Mouse (Mus musculus): ENCODE data around the gene Eaf2. TPM values are rescaled to one million over a fixed set of nuclear protein-coding genes. Genes with fewer than 3 reads are reported as not detected.

Eaf2 gene
- total RNA-seq (2014; fragmentation: Nextera tagmentation) (1.8 and 2.4 TPM in 2 replicates), total RNA-seq (2017) (1.4 and 2.1 TPM in 2 replicates), polyA plus RNA-seq (2012) (0.47 and 0.68 TPM in 2 replicates)

DNA sequence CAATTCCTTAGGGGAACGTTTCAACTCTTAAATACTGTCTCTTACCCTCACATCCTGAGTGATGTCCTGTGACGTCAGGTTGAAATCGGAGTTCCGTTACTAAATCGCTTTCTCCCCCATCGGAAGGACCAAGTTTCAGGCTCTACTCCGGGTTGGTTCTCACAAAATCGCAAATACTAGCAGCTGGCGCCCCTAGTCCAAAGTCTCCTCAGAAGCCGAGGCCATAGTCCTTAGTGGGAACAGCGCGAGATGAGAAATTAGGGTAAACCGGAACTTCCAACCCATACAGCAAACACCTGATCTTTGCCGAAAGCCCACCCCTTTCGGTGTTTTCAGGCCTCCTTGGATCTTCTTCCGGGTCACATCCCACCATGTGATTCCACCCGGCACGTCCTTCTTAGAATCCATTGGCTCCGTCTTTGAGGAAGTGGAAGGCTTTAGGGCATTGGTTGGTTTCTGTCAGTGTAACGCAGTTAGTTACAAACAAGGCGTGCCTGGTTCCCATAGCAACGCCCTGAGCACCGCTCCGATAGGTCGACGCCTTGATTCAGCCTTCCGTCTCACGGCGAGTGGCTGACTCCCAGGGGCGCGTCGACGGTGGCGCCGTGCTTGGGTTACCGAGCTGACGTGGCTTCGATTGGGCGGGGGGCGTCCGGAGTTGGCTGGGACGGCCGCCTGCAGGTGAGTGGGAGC is at the start of gene Eaf2, which contains the start of gene Golgb1:
Gene Eaf2 (minus strand): TSS at position 421 of the 693 bp plus-strand sequence.
Gene Golgb1 (plus strand): TSS at position 558 of the 693 bp plus-strand sequence.
- peak; percentile 99 for ATAC-seq (ENCODE audit: extremely low read depth, insufficient number of reproducible peaks, low FRiP score, poor library complexity, severe bottlenecking)
- DNase-seq (ENCODE audit: low spot score): peak; percentile 91
- Histone ChIP-seq H3K36me3 (replicated peaks) (peaks cover 18% of the 10 kb centered on the region), H3K4me1 (ENCODE audit: insufficient read depth, low read depth, low read length) (peaks cover 19% of the 10 kb centered on the region), H3K27me3 (ENCODE audit: insufficient read depth, low read length) (no peaks in the 10 kb centered on the region), H3K4me3 (ENCODE audit: low read depth, low read length) (peak within 1 kb of the TSS; percentile 98), H3K9me3 (replicated peaks) (no peaks in the 10 kb centered on the region)
- TF ChIP-seq CTCF (IDR thresholded peaks at IDR 0.05; ENCODE audit: low read depth, low read length): no peak
- no peak for TF ChIP-seq POLR2AphosphoS5 (IDR thresholded peaks at IDR 0.05; ENCODE audit: insufficient replicate concordance, low read depth, low read length)
- no peak for TF ChIP-seq TAL1 (conservative IDR thresholded peaks at IDR 0.05; ENCODE audit: low read depth, low read length)
- TF ChIP-seq GATA1 (IDR thresholded peaks at IDR 0.05; ENCODE audit: borderline replicate concordance, low read length): no peak
- TF ChIP-seq GATA2 (IDR thresholded peaks at IDR 0.05; ENCODE audit: borderline replicate concordance, low read depth, low read length): no peak

DNA sequence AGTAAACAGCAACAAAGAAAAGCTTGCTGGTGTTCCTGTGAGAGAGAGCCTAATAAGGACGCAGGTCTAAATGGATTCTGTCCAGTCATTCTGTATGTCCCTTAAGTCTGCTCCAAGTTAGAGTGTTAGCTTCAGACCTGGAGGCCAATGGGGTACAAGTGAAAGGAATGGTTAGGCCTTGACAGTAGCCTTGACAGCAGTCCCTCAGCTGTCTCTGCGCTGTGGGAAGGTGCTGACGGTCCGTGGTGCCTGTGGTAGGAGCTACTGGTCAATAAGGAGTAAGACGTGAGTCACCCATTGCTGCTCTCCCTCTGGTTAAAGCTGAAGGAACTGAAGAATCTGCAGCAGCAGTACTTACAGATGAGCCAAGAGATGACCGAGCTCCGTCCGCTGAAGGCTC is 49.5 kb upstream of the Eaf2 start:
- peaks cover 8% of the 10 kb centered on the region for H3K4me1 ChIP-seq (ENCODE audit: insufficient read depth, low read depth, low read length)
- TF ChIP-seq GATA2 (IDR thresholded peaks at IDR 0.05; ENCODE audit: borderline replicate concordance, low read depth, low read length) (no peak), GATA1 (IDR thresholded peaks at IDR 0.05; ENCODE audit: borderline replicate concordance, low read length) (no peak), TAL1 (conservative IDR thresholded peaks at IDR 0.05; ENCODE audit: low read depth, low read length) (no peak), POLR2AphosphoS5 (IDR thresholded peaks at IDR 0.05; ENCODE audit: insufficient replicate concordance, low read depth, low read length) (no peak), CTCF (IDR thresholded peaks at IDR 0.05; ENCODE audit: low read depth, low read length) (no peak)
- no peaks in the 10 kb centered on the region for H3K27me3 ChIP-seq (ENCODE audit: insufficient read depth, low read length)
- H3K36me3 ChIP-seq (replicated peaks): peaks cover 90% of the 10 kb centered on the region
- DNase-seq (ENCODE audit: low spot score) (no peak), ATAC-seq (ENCODE audit: extremely low read depth, insufficient number of reproducible peaks, low FRiP score, poor library complexity, severe bottlenecking) (no peak)
- H3K9me3 ChIP-seq (replicated peaks): no peaks in the 10 kb centered on the region
- no peak overlapping the region for H3K4me3 ChIP-seq (ENCODE audit: low read depth, low read length)

DNA sequence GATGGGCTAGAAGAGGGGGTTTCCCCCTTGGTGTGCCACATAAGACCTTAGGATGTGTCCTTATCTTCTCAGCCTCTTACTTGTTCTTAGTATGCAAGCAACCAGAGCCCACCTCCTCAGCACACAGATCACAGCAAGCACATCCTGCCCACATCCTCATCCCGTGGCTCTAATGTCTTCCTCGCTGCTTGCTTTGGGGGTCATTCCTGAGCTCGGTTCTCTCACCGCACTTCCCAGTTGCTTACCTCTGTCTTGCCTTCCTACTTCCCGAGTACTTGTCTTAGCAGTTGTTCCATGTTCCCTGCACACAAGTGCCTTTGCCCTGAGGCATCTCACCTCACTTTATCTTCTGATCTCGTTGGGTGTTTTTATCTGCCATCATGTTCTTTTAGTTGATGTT is 47.2 kb upstream of the Eaf2 start:
- H3K4me1 ChIP-seq (ENCODE audit: insufficient read depth, low read depth, low read length): peaks cover 6% of the 10 kb centered on the region
- H3K36me3 ChIP-seq (replicated peaks): peaks cover 84% of the 10 kb centered on the region
- H3K4me3 ChIP-seq (ENCODE audit: low read depth, low read length): no peak overlapping the region
- no peaks in the 10 kb centered on the region for H3K9me3 ChIP-seq (replicated peaks)
- TF ChIP-seq CTCF (IDR thresholded peaks at IDR 0.05; ENCODE audit: low read depth, low read length): no peak
- no peak for TF ChIP-seq TAL1 (conservative IDR thresholded peaks at IDR 0.05; ENCODE audit: low read depth, low read length)
- no peak for TF ChIP-seq GATA1 (IDR thresholded peaks at IDR 0.05; ENCODE audit: borderline replicate concordance, low read length)
- no peak for TF ChIP-seq GATA2 (IDR thresholded peaks at IDR 0.05; ENCODE audit: borderline replicate concordance, low read depth, low read length)
- no peak for TF ChIP-seq POLR2AphosphoS5 (IDR thresholded peaks at IDR 0.05; ENCODE audit: insufficient replicate concordance, low read depth, low read length)
- ATAC-seq (ENCODE audit: extremely low read depth, insufficient number of reproducible peaks, low FRiP score, poor library complexity, severe bottlenecking) (no peak), DNase-seq (ENCODE audit: low spot score) (no peak)
- no peaks in the 10 kb centered on the region for H3K27me3 ChIP-seq (ENCODE audit: insufficient read depth, low read length)

DNA sequence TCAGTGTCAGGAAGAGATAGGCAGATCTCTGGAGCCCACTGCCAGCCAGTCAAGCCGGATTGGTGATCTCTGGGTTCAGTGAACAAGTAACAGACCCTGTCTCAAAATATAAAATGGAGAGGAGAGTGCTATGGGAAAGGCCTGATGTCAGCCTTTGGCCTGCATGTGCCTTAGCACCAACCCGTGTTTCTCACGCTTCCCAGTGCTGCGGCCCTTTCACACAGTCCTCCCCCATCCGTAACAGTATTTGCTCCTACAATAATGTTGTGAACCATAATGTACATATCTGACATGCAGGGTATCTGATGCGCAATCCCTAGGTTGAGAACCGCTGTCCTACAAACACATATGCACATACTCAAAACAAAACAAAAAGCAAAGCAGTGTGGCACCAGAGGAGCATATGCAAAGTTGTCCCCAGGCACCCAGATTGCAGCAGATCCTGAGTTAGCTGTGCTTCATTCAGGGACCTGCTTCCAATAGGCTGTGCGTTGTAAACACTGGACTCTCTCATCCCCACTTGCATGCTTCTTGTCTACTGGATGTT is 46.3 kb upstream of the Eaf2 start:
- TF ChIP-seq GATA2 (IDR thresholded peaks at IDR 0.05; ENCODE audit: borderline replicate concordance, low read depth, low read length) (no peak), CTCF (IDR thresholded peaks at IDR 0.05; ENCODE audit: low read depth, low read length) (no peak), TAL1 (conservative IDR thresholded peaks at IDR 0.05; ENCODE audit: low read depth, low read length) (no peak), POLR2AphosphoS5 (IDR thresholded peaks at IDR 0.05; ENCODE audit: insufficient replicate concordance, low read depth, low read length) (no peak), GATA1 (IDR thresholded peaks at IDR 0.05; ENCODE audit: borderline replicate concordance, low read length) (no peak)
- ATAC-seq (ENCODE audit: extremely low read depth, insufficient number of reproducible peaks, low FRiP score, poor library complexity, severe bottlenecking) (no peak), DNase-seq (ENCODE audit: low spot score) (no peak)
- H3K4me1 ChIP-seq (ENCODE audit: insufficient read depth, low read depth, low read length): peaks cover 6% of the 10 kb centered on the region
- no peak overlapping the region for H3K4me3 ChIP-seq (ENCODE audit: low read depth, low read length)
- peaks cover 83% of the 10 kb centered on the region for H3K36me3 ChIP-seq (replicated peaks)
- no peaks in the 10 kb centered on the region for H3K27me3 ChIP-seq (ENCODE audit: insufficient read depth, low read length)
- no peaks in the 10 kb centered on the region for H3K9me3 ChIP-seq (replicated peaks)

DNA sequence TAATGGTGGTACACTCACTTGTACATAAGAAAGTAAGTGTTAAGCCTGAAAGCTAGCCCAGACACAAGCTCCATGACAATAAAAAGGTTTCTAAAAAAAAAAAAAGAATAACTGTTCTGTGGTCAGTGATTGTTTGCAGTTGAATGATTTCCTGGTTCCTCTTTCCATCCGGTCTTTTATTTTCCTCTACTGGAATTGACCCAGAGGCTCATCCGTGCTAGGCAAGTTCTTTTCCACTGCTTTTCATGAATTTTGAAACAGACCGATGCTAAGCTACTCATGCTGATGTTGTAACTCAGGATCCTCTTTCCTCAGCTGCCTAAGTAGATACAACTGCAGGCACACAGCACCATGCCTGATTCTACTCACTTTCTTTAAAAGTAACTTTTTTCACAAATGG is 45.6 kb upstream of the Eaf2 start:
- no peak for DNase-seq (ENCODE audit: low spot score)
- Histone ChIP-seq H3K4me1 (ENCODE audit: insufficient read depth, low read depth, low read length) (peaks cover 6% of the 10 kb centered on the region), H3K4me3 (ENCODE audit: low read depth, low read length) (no peak overlapping the region), H3K36me3 (replicated peaks) (peaks cover 83% of the 10 kb centered on the region), H3K27me3 (ENCODE audit: insufficient read depth, low read length) (no peaks in the 10 kb centered on the region), H3K9me3 (replicated peaks) (no peaks in the 10 kb centered on the region)
- ATAC-seq (ENCODE audit: extremely low read depth, insufficient number of reproducible peaks, low FRiP score, poor library complexity, severe bottlenecking): no peak
- TF ChIP-seq TAL1 (conservative IDR thresholded peaks at IDR 0.05; ENCODE audit: low read depth, low read length): no peak
- no peak for TF ChIP-seq CTCF (IDR thresholded peaks at IDR 0.05; ENCODE audit: low read depth, low read length)
- no peak for TF ChIP-seq GATA2 (IDR thresholded peaks at IDR 0.05; ENCODE audit: borderline replicate concordance, low read depth, low read length)
- no peak for TF ChIP-seq GATA1 (IDR thresholded peaks at IDR 0.05; ENCODE audit: borderline replicate concordance, low read length)
- TF ChIP-seq POLR2AphosphoS5 (IDR thresholded peaks at IDR 0.05; ENCODE audit: insufficient replicate concordance, low read depth, low read length): no peak

DNA sequence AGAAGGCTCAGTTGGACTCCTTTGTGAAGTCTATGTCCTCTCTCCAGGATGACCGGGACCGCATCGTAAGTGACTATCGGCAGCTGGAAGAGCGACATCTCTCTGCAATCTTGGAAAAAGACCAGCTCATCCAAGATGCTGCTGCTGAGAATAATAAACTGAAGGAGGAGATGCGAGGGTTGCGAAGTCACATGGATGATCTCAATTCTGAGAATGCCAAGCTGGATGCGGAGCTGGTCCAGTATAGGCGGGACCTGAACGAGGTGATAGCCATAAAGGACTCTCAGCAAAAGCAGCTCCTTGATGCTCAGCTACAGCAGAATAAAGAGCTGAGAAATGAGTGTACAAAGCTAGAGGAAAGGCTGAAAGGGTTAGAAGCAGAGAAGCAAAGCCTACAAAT is 43.7 kb upstream of the Eaf2 start:
- TF ChIP-seq POLR2AphosphoS5 (IDR thresholded peaks at IDR 0.05; ENCODE audit: insufficient replicate concordance, low read depth, low read length) (no peak), TAL1 (conservative IDR thresholded peaks at IDR 0.05; ENCODE audit: low read depth, low read length) (no peak), GATA1 (IDR thresholded peaks at IDR 0.05; ENCODE audit: borderline replicate concordance, low read length) (no peak), CTCF (IDR thresholded peaks at IDR 0.05; ENCODE audit: low read depth, low read length) (no peak), GATA2 (IDR thresholded peaks at IDR 0.05; ENCODE audit: borderline replicate concordance, low read depth, low read length) (no peak)
- no peaks in the 10 kb centered on the region for H3K9me3 ChIP-seq (replicated peaks)
- H3K27me3 ChIP-seq (ENCODE audit: insufficient read depth, low read length): no peaks in the 10 kb centered on the region
- peaks cover 6% of the 10 kb centered on the region for H3K4me1 ChIP-seq (ENCODE audit: insufficient read depth, low read depth, low read length)
- peaks cover 86% of the 10 kb centered on the region for H3K36me3 ChIP-seq (replicated peaks)
- no peak for DNase-seq (ENCODE audit: low spot score)
- H3K4me3 ChIP-seq (ENCODE audit: low read depth, low read length): no peak overlapping the region
- ATAC-seq (ENCODE audit: extremely low read depth, insufficient number of reproducible peaks, low FRiP score, poor library complexity, severe bottlenecking): no peak
